Mouse (Mus musculus): ENCODE data around the gene Grk4.

Grk4 gene

GRCm38 (mm10) chr5:34659686-34660590, at the start of gene Grk4, which contains the start of gene Nop14:
Grk4 (plus strand) TSS chr5:34660379.
Nop14 (minus strand) TSS chr5:34660148.
- DNase-seq (ENCODE audit: inconsistent age in 2 of 2, low spot score in 1 of 2): peak; percentile 99

DNA sequence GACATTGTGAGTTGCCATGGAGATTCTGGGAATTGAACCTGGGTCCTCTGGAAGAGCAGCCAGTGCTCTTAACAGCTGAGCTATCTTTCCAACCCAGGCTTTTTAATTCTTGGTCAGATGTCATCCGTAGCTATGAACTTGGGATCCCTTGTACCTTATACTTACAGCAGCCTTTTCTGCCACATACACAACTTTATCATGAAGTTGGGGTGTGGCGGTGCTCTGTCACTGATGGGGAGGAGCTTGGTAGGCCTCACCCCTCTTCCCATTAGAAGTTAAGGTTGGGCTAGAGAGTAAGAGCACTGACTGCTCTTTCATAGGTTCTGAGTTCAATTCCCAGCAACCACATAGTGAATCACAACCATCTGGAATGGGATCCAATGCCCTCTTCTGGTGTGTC, 27.2 kb upstream of the Grk4 start:
- DNase-seq (ENCODE audit: inconsistent age in 2 of 2, low spot score in 1 of 2): no peak

GRCm38 (mm10) chr5:34633641-34634040, 26.5 kb upstream of the Grk4 start:
- no peak for DNase-seq (ENCODE audit: inconsistent age in 2 of 2, low spot score in 1 of 2)

DNA sequence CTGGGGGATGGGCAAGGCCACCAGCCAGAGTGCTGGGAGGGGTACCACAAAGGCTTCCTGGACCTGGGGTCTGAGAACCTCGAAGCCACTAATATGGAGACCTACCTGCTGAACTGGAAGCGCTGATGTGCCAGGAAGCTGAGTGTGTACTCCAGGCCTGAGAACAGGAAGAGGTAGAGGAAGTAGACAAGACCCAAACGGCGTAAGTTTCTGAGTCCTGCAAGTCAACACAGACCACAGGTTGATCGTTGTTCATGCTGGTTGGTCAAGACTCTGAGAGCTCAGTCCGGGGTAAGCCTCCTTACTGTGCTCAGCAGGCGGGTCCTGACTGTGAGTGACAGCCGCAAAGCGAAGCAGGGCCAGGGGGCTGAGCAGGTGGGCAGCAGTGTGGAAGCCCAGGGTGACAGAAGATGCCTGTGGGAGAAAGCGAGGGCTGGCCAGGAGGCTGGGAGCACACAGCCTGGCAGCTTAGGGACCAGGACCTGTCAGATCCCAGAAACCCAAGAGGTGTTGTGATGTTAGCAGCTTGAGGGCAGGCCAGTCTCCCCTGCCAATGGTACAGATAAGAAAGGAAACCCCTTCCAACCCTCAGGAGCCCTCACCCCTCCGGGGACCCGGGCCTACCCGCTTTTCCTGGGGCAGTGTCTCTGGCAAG, 25.3 kb upstream of the Grk4 start:
- DNase-seq (ENCODE audit: inconsistent age in 2 of 2, low spot score in 1 of 2): no peak

DNA sequence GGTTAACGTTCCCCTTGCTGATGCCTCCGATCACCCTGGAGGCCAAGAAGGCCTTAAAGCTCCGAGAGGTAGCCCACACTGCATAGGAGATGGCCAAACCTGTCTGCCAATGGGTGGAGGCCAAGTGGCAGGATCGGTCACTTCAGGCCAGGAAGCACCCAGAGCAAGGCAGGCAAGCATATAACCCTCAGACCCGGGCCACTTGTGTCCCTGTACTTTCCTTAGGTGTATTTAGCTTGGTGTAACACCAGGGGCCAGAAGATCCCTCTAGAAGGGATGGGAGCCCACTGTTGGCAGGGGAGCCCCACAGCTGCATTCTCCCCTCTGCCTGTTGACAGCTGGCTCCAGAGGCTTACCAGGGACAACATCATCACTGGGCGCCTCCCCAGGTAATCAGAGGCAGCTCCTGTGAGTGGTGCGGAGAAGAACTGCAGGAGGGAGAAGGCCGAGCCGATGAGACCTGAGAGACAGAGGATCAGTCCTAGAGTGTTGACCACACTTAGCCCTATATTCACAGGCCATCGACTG, 24.4 kb upstream of the Grk4 start:
- DNase-seq (ENCODE audit: inconsistent age in 2 of 2, low spot score in 1 of 2): peak in 1 of 2 experiments; percentile 33

GRCm38 (mm10) chr5:34636481-34637287, 23.5 kb upstream of the Grk4 start, which contains the start of gene Mfsd10:
Mfsd10 (minus strand) TSS chr5:34637212.
- DNase-seq (ENCODE audit: inconsistent age in 2 of 2, low spot score in 1 of 2): peak; percentile 85 to 93

- DNase-seq (ENCODE audit: inconsistent age in 2 of 2, low spot score in 1 of 2): no peak
These were observed 22.5 kb upstream of the Grk4 start for GRCm38 (mm10) chr5:34637591-34638156.

GRCm38 (mm10) chr5:34641991-34642390, 18.2 kb upstream of the Grk4 start:
- DNase-seq (ENCODE audit: inconsistent age in 2 of 2, low spot score in 1 of 2): no peak

DNA sequence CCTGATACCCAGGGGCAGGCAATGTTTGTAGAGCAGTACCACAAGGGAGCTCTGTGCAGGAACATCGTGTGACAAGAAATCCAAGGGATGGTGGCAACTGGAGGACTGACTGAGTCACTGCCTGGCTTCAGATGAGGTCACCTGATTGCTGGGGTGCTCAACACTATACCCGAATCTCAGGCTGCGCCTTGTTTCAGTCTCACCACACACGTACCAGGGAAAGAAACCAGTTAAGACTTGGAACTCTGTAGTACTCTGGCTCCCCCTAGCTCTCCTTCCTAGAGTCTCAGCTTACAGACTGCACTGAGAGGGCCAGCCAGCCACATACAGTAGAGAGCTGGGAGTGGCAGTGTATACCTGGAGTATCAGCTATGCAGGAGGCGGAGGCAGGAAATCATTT, 17.2 kb upstream of the Grk4 start:
- peak; percentile 72 to 84 for DNase-seq (ENCODE audit: inconsistent age in 2 of 2, low spot score in 1 of 2)

GRCm38 (mm10) chr5:34647581-34647980, 12.6 kb upstream of the Grk4 start:
- DNase-seq (ENCODE audit: inconsistent age in 2 of 2, low spot score in 1 of 2): peak; percentile 50 to 84

DNA sequence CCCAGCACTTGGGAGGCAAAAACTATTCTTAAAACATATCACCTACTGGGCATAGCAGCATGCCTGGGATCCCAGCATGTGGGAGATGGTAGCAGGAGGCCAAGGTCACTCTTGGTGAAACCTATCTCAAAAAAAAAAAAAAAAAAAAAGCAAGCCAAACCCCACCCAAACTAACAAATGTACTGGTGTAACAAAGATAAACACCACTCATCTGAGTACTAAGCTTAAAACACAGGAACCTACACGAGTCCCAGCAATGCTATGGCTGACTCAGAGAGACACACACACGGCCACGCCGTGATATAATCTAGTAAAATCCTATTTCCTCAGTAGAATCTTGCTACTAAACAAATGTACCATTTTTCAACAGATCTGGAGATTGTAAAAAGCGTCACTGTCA, 7.2 kb upstream of the Grk4 start:
- DNase-seq (ENCODE audit: inconsistent age in 2 of 2, low spot score in 1 of 2): no peak

DNA sequence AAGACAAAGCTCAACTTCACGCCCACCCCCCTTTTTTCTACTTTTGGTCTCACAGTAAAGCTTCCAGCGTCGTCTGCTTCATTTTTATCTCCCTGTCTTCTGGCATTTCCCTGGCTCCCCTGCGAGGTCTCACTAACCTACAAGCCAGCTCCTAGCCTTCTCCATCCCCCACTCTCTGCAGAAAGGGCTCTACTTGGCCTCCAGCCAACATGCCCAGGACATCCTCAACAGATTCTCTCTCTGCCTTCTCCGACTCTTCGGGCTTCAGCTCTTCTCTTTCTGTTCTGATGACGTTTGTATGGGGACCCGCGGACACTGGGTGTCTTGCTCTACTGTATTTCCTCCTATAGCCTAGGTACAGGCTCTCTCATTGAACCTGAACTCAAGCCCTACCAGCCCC, 5.3 kb upstream of the Grk4 start:
- peak in 1 of 2 experiments; percentile 29 for DNase-seq (ENCODE audit: inconsistent age in 2 of 2, low spot score in 1 of 2)

- peak in 1 of 2 experiments; percentile 21 for DNase-seq (ENCODE audit: inconsistent age in 2 of 2, low spot score in 1 of 2)
These were observed 2.6 kb upstream of the Grk4 start for GRCm38 (mm10) chr5:34657556-34657955.

- DNase-seq (ENCODE audit: inconsistent age in 2 of 2, low spot score in 1 of 2): no peak
These were observed 482 bp downstream of the Grk4 start for GRCm38 (mm10) chr5:34660591-34661130.

DNA sequence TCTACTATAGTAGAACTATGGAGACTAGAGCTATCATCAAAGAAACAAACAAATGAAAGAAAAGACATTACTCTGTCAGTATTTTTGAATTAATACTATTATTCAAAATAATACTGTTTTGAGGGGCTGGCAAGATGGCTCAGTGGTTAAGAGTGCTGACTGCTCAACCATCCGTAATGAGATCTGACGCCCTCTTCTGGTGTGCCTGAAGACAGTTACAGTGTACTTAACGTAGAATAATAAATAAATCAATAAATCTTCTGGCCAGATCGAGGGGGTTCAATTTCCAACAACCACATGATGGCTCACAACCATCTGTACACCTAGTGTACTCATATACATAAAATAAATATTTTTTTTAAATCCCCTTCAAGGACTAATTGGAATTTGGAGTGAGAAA, 1.7 kb downstream of the Grk4 start:
- no peak for DNase-seq (ENCODE audit: inconsistent age in 2 of 2, low spot score in 1 of 2)

- DNase-seq (ENCODE audit: inconsistent age in 2 of 2, low spot score in 1 of 2): no peak
These were observed 3.1 kb downstream of the Grk4 start for GRCm38 (mm10) chr5:34663231-34663630.

GRCm38 (mm10) chr5:34669493-34669892, 9.3 kb downstream of the Grk4 start:
- DNase-seq (ENCODE audit: inconsistent age in 2 of 2, low spot score in 1 of 2): no peak

GRCm38 (mm10) chr5:34670280-34670679, 10.1 kb downstream of the Grk4 start:
- DNase-seq (ENCODE audit: inconsistent age in 2 of 2, low spot score in 1 of 2): no peak

GRCm38 (mm10) chr5:34689868-34690267, 29.7 kb downstream of the Grk4 start:
- no peak for DNase-seq (ENCODE audit: inconsistent age in 2 of 2, low spot score in 1 of 2)

- no peak for DNase-seq (ENCODE audit: inconsistent age in 2 of 2, low spot score in 1 of 2)
These were observed 32.6 kb downstream of the Grk4 start for GRCm38 (mm10) chr5:34692782-34693181.
